Mouse (Mus musculus): Measurements from ENCODE around the gene Cd320. TPM values are rescaled to one million over a fixed set of nuclear protein-coding genes. Genes with fewer than 3 reads are reported as not detected.

Cd320 gene
- polyA plus RNA-seq, 1 experiment = 11.6 TPM

DNA sequence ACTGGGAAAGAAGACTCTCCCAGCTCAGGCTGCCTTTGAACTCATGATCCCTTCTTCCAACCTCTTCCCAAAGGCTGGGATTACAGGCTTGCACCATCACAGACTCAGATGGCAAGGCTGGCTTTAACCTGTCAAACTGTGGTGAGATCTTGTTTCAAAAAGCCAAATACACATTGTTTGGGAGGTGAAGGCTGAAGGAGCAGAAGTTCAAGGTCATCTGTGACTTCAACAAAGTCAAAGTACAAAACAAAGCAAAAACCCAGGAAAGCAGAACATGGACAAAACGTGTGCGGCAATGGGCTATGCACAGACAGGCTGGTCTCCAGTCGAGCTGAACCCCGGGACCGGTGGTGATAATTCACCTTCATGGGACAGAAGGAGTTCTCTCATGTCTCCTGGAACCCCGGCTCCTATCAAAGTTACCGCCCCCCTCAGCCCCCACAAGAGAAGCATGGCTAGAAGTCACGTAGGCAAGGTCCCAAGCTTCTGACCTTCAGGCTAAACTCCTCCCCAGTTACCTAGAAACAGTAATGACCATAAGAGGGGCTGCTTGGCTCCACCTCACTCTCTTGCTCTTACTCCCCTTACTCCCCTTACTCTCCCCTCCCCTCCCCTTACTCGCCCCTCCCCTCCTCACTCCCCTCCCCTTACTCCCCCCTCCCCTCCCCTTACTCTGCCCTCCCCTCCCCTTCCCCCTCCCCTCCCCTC lies 35.6 kb upstream of the Cd320 start:
- Histone ChIP-seq H3K4me1 (ENCODE audit: control insufficient read depth, insufficient read depth, insufficient read length) (peaks cover 4% of the 10 kb centered on the region), H3K27ac (ENCODE audit: insufficient read depth, low read length) (no peak overlapping the region), H3K4me3 (ENCODE audit: extremely low read depth, insufficient read depth, insufficient read length) (no peak overlapping the region), H3K36me3 (ENCODE audit: control insufficient read depth, insufficient read depth, low read length) (no peaks in the 10 kb centered on the region), H3K27me3 (ENCODE audit: control insufficient read depth, insufficient read depth, low read length) (peaks cover 7% of the 10 kb centered on the region)
- TF ChIP-seq POLR2A (IDR thresholded peaks at IDR 0.05; ENCODE audit: low read depth, low read length) (no peak), CTCF (IDR thresholded peaks at IDR 0.05; ENCODE audit: extremely low read depth, insufficient read depth, insufficient read length, insufficient replicate concordance) (no peak)
- WGBS = 77% methylated on average over 8 of the region's 9 CpGs
- DNase-seq (ENCODE audit: low read depth in 1 of 2, low spot score in 2 of 2) = no peak

GRCm38 (mm10) chr17:33808192-33808591 lies 34.7 kb upstream of the Cd320 start:
- H3K36me3 ChIP-seq (ENCODE audit: control insufficient read depth, insufficient read depth, low read length) = no peaks in the 10 kb centered on the region
- no peak for DNase-seq (ENCODE audit: low read depth in 1 of 2, low spot score in 2 of 2)
- WGBS = 10% methylated on average over 10 of the region's 10 CpGs
- H3K4me1 ChIP-seq (ENCODE audit: control insufficient read depth, insufficient read depth, insufficient read length) = peaks cover 4% of the 10 kb centered on the region
- peaks cover 7% of the 10 kb centered on the region for H3K27me3 ChIP-seq (ENCODE audit: control insufficient read depth, insufficient read depth, low read length)
- H3K4me3 ChIP-seq (ENCODE audit: extremely low read depth, insufficient read depth, insufficient read length) = no peak overlapping the region
- TF ChIP-seq POLR2A (IDR thresholded peaks at IDR 0.05; ENCODE audit: low read depth, low read length) (no peak), CTCF (IDR thresholded peaks at IDR 0.05; ENCODE audit: extremely low read depth, insufficient read depth, insufficient read length, insufficient replicate concordance) (no peak)
- no peak overlapping the region for H3K27ac ChIP-seq (ENCODE audit: insufficient read depth, low read length)

- Histone ChIP-seq H3K4me3 (ENCODE audit: extremely low read depth, insufficient read depth, insufficient read length) (peak within 1 kb of the TSS; percentile 55), H3K4me1 (ENCODE audit: control insufficient read depth, insufficient read depth, insufficient read length) (peaks cover 4% of the 10 kb centered on the region), H3K27ac (ENCODE audit: insufficient read depth, low read length) (peak within 1 kb of the TSS; percentile 72), H3K36me3 (ENCODE audit: control insufficient read depth, insufficient read depth, low read length) (no peaks in the 10 kb centered on the region), H3K27me3 (ENCODE audit: control insufficient read depth, insufficient read depth, low read length) (peaks cover 7% of the 10 kb centered on the region)
- TF ChIP-seq CTCF (IDR thresholded peaks at IDR 0.05; ENCODE audit: extremely low read depth, insufficient read depth, insufficient read length, insufficient replicate concordance) (no peak), POLR2A (IDR thresholded peaks at IDR 0.05; ENCODE audit: low read depth, low read length) (no peak; the same call in 1 of the 2 replicates)
- DNase-seq (ENCODE audit: low read depth in 1 of 2, low spot score in 2 of 2) = peak; percentile 75 to 78
- 3% methylated on average over 36 of the region's 36 CpGs for WGBS
Measured at GRCm38 (mm10) chr17:33810334-33811141, 32.4 kb upstream of the Cd320 start, which contains the start of gene Kank3. Kank3 (plus strand) TSS chr17:33810519.

DNA sequence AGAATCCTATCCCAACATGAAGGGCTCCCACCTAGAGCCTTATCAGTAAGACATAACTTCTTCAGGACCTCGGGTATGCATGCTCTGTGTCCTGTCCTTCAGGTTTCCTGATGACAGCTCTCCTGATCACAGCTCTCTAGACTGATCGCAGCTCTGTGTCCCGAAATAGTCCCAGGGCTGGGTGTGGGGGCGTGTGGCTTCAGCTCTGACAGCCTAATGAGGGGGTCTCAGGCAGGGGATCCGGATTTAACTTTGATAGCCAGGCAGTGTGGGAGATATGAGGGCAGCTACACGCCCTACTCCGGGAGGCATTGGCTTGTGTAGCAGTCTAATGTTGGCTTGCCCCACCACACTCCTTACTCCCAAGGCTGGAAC lies 31.8 kb upstream of the Cd320 start:
- Histone ChIP-seq H3K4me1 (ENCODE audit: control insufficient read depth, insufficient read depth, insufficient read length) (peaks cover 4% of the 10 kb centered on the region), H3K4me3 (ENCODE audit: extremely low read depth, insufficient read depth, insufficient read length) (peak overlapping the region; percentile 55; the same call in 1 of the 2 replicates), H3K36me3 (ENCODE audit: control insufficient read depth, insufficient read depth, low read length) (no peaks in the 10 kb centered on the region), H3K27ac (ENCODE audit: insufficient read depth, low read length) (peak overlapping the region; percentile 33; the same call in 1 of the 2 replicates), H3K27me3 (ENCODE audit: control insufficient read depth, insufficient read depth, low read length) (peaks cover 7% of the 10 kb centered on the region)
- WGBS = 36% methylated on average over 7 of the region's 7 CpGs
- no peak for TF ChIP-seq CTCF (IDR thresholded peaks at IDR 0.05; ENCODE audit: extremely low read depth, insufficient read depth, insufficient read length, insufficient replicate concordance)
- no peak for TF ChIP-seq POLR2A (IDR thresholded peaks at IDR 0.05; ENCODE audit: low read depth, low read length)
- no peak for DNase-seq (ENCODE audit: low read depth in 1 of 2, low spot score in 2 of 2)

- DNase-seq (ENCODE audit: low read depth in 1 of 2, low spot score in 2 of 2) = no peak
- Histone ChIP-seq H3K27ac (ENCODE audit: insufficient read depth, low read length) (peak overlapping the region; percentile 26; the same call in 1 of the 2 replicates), H3K4me3 (ENCODE audit: extremely low read depth, insufficient read depth, insufficient read length) (no peak overlapping the region), H3K4me1 (ENCODE audit: control insufficient read depth, insufficient read depth, insufficient read length) (peaks cover 4% of the 10 kb centered on the region), H3K36me3 (ENCODE audit: control insufficient read depth, insufficient read depth, low read length) (no peaks in the 10 kb centered on the region), H3K27me3 (ENCODE audit: control insufficient read depth, insufficient read depth, low read length) (peaks cover 7% of the 10 kb centered on the region)
- TF ChIP-seq CTCF (IDR thresholded peaks at IDR 0.05; ENCODE audit: extremely low read depth, insufficient read depth, insufficient read length, insufficient replicate concordance) (no peak), POLR2A (IDR thresholded peaks at IDR 0.05; ENCODE audit: low read depth, low read length) (no peak)
- WGBS = 41% methylated on average over 3 of the region's 3 CpGs
Measured at GRCm38 (mm10) chr17:33812475-33812874, 30.4 kb upstream of the Cd320 start.

DNA sequence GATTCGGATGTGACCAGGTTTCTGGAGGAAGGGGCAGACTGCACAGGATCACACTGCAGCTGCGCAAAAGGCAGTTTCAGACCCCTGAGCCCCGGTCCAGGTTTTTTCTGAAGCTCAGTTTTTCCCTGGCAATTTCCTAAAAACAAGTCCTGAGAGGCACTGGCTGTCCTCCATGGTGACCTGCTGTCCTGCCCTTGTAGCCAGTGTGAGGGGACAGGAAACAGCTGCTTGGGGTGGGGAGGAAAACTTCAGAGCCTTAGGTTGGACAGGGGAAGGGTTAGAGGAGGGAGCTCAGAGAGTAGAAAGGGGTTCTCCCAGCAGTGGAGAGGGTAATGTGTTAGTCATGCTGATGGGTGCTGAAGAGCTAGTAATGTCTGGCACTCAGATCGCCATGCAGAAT lies 29.9 kb upstream of the Cd320 start:
- peaks cover 7% of the 10 kb centered on the region for H3K27me3 ChIP-seq (ENCODE audit: control insufficient read depth, insufficient read depth, low read length)
- peaks cover 6% of the 10 kb centered on the region for H3K4me1 ChIP-seq (ENCODE audit: control insufficient read depth, insufficient read depth, insufficient read length)
- 63% methylated on average over 4 of the region's 4 CpGs for WGBS
- peak overlapping the region; percentile 26; the same call in 1 of the 2 replicates for H3K27ac ChIP-seq (ENCODE audit: insufficient read depth, low read length)
- no peak for DNase-seq (ENCODE audit: low read depth in 1 of 2, low spot score in 2 of 2)
- TF ChIP-seq POLR2A (IDR thresholded peaks at IDR 0.05; ENCODE audit: low read depth, low read length) = no peak
- H3K36me3 ChIP-seq (ENCODE audit: control insufficient read depth, insufficient read depth, low read length) = no peaks in the 10 kb centered on the region
- no peak overlapping the region for H3K4me3 ChIP-seq (ENCODE audit: extremely low read depth, insufficient read depth, insufficient read length)
